Mouse (Mus musculus) liver, embryonic 11.5 days (tissue): ENCODE measurements around the gene Angptl8. TPM values are rescaled to one million over a fixed set of nuclear protein-coding genes. Genes with fewer than 3 reads are reported as not detected.

Experiments
- ATAC-seq: fragments of 200-750 bp; cut with Nextera tagmentation; replicated peaks from 2 replicates; pipeline ENCODE4 v1.8.0; 2017; ENCODE audit warnings: moderate number of reproducible peaks, mild to moderate bottlenecking, moderate TSS enrichment, moderate library complexity; ENCODE audit not compliant: low FRiP score
- DNase-seq: peaks from one replicate; pipeline ENCODE4 v3.0.0-alpha.2; 2017; ENCODE audit warnings: low spot score
- H3K27ac ChIP-seq: fragments of 300-500 bp; sonication (generic); 2 replicates; pipeline ENCODE4 v1.5.1; 2014; ENCODE audit warnings: mild to moderate bottlenecking, low read depth, low read length, control low read depth
- H3K27me3 ChIP-seq: fragments of 300-500 bp; sonication (generic); replicated peaks from 2 replicates; pipeline ENCODE4 v1.6.1; 2014; ENCODE audit warnings: low read length, mixed read lengths; ENCODE audit not compliant: control insufficient read depth, insufficient read depth
- H3K36me3 ChIP-seq: fragments of 300-500 bp; sonication (generic); 2 replicates; pipeline ENCODE4 v1.6.1; 2014; ENCODE audit warnings: mild to moderate bottlenecking, low read length, moderate library complexity, mixed read lengths; ENCODE audit not compliant: control insufficient read depth, insufficient read depth
- H3K4me1 ChIP-seq: fragments of 300-500 bp; sonication (generic); replicated peaks from 2 replicates; pipeline ENCODE4 v1.6.1; 2014; ENCODE audit warnings: low read length, mixed read lengths; ENCODE audit not compliant: control insufficient read depth, insufficient read depth
- H3K4me2 ChIP-seq: fragments of 300-500 bp; sonication (generic); 2 replicates; pipeline ENCODE4 v1.6.1; 2014; ENCODE audit warnings: mild to moderate bottlenecking, control low read depth, moderate library complexity
- H3K4me3 ChIP-seq: fragments of 300-500 bp; sonication (generic); 2 replicates; pipeline ENCODE4 v1.5.1; 2014; ENCODE audit warnings: low read depth, low read length, control low read depth
- H3K9ac ChIP-seq: fragments of 300-500 bp; sonication (generic); 2 replicates; pipeline ENCODE4 v1.6.1; 2014; ENCODE audit warnings: low read depth, low read length, control low read depth
- H3K9me3 ChIP-seq: fragments of 300-500 bp; sonication (generic); 2 replicates; pipeline ENCODE4 v1.6.1; 2016; ENCODE audit warnings: low read length, inconsistent platforms, mixed read lengths; ENCODE audit not compliant: control insufficient read depth
- WGBS: fragments of 180-500 bp; shearing (Covaris S2); extraction: QIAGEN DNeasy Blood & Tissue Kit; methylation state at CpG from one replicate; pipeline ENCODE4 v1.1.7; 2014; 5-methylcytosine and 5-hydroxymethylcytosine counted together
- polyA plus RNA-seq: library from polyadenylated mRNA; unstranded; fragments of >200 nt; fragmentation: Nextera tagmentation; extraction: Ambion mirVana; gene quantifications from 2 replicates; pipeline ENCODE4 v1.2.1, GENCODE M21; 2014

The Angptl8 gene
- polyA plus RNA-seq, 1 experiment from 2014 or later: 17.4 TPM

DNA sequence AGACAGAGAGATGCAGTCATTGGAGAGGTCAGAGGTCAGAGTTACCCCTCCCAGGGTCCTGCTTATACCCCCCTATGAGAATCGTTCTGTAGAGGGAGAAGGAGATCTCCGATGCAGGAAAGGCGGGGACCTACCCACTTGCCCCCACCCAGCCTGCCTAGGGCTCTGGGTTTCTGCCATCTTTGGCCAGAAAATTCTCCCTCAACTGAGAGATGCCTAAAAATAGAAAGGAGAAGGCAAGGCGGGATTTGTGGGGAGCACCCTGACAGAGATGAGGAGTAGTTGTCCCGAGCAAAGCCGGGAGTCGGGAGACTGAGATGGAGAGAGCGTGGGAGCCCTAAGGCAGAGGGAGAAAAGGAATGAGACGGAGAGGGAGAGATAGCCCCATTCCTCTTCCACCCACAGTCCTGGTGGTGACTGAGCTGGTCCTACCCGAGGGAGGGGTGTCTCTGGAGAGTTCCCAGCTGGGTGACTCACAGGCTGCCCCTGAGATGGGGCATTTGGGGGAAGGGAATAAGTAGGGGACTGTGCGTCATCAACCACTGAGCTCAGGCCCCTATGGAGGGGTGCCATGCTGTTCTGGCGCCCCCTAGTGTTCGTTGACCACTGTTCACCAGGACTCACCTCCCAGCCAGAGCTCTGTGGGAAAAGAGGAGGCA lies 31.2 kb upstream of the Angptl8 start:
- WGBS: 47% methylated on average over 13 of the region's 13 CpGs
- Histone ChIP-seq H3K4me1 (no peaks in the 10 kb centered on the region; the same call in none of the 2 replicates), H3K4me2 (no peak overlapping the region), H3K27ac (no peak overlapping the region), H3K36me3 (no peaks in the 10 kb centered on the region; the same call in 1 of the 2 replicates), H3K4me3 (no peak overlapping the region), H3K27me3 (no peaks in the 10 kb centered on the region), H3K9ac (no peak overlapping the region), H3K9me3 (no peaks in the 10 kb centered on the region)
- DNase-seq: peak; percentile 72
- ATAC-seq: peak; percentile 76

- DNase-seq (no peak), ATAC-seq (peak; percentile 65)
- H3K9me3 ChIP-seq: no peaks in the 10 kb centered on the region
- no peaks in the 10 kb centered on the region; the same call in 1 of the 2 replicates for H3K36me3 ChIP-seq
- no peaks in the 10 kb centered on the region for H3K4me1 ChIP-seq
- no peak overlapping the region for H3K9ac ChIP-seq
- H3K4me3 ChIP-seq: no peak overlapping the region
- H3K4me2 ChIP-seq: no peak overlapping the region
- no peaks in the 10 kb centered on the region for H3K27me3 ChIP-seq
- 39% methylated on average over 3 of the region's 3 CpGs for WGBS
- H3K27ac ChIP-seq: peak overlapping the region; percentile 63; the same call in 1 of the 2 replicates
Measured at GRCm38 (mm10) chr9:21806363-21806762, 28.9 kb upstream of the Angptl8 start.

DNA sequence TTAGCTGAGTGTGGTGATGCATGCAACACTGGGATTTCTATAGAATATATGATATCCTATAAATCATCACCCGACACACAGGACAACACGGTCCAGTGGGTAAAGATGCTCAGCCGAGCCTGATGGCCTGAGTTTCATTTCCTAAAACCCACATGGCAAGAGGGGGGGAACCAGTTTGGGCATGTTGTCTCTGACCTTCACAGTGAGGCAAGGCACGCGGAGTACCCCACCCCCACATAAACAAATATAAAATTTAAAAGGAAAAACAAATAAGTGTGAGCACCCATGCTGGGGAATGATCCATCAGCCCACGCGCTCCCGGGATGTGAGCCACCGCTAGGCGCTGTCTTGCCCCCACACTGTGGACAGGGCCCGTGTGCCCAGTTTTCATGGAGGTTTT lies 28.3 kb upstream of the Angptl8 start:
- H3K4me2 ChIP-seq: no peak overlapping the region
- no peaks in the 10 kb centered on the region for H3K4me1 ChIP-seq
- 79% methylated on average over 11 of the region's 11 CpGs for WGBS
- ATAC-seq (no peak), DNase-seq (no peak)
- H3K36me3 ChIP-seq: no peaks in the 10 kb centered on the region
- no peaks in the 10 kb centered on the region for H3K27me3 ChIP-seq
- no peak overlapping the region for H3K4me3 ChIP-seq
- H3K9me3 ChIP-seq: no peaks in the 10 kb centered on the region
- H3K27ac ChIP-seq: no peak overlapping the region; the same call in 1 of the 2 replicates
- H3K9ac ChIP-seq: no peak overlapping the region

GRCm38 (mm10) chr9:21808561-21808960 lies 26.7 kb upstream of the Angptl8 start:
- no peaks in the 10 kb centered on the region for H3K9me3 ChIP-seq
- WGBS: 68% methylated on average over 3 of the region's 3 CpGs

DNA sequence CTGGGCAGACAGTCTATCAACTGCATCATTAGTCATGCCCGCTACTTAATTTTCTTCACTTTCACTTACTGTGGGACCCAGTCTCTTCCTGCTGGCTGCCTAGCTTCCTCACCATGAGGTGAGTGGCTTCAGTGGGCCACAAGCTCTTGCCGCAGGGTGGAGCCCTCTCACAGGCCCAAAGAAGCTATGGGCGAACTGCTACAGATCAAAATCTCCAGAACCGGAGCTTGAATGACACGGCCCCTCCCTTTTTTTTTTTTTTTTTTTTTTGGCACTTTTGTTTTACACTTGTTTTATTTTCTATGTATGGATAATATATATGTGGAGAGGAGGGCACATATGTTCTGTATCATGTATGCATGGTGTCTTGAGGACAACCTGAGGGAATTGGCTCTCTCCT lies 24.1 kb upstream of the Angptl8 start:
- no peaks in the 10 kb centered on the region; the same call in 1 of the 2 replicates for H3K36me3 ChIP-seq
- no peak overlapping the region for H3K27ac ChIP-seq
- no peak for ATAC-seq

More at GRCm38 (mm10) chr9:21808561-21808960, 26.7 kb upstream of the Angptl8 start:
- no peaks in the 10 kb centered on the region for H3K27me3 ChIP-seq
- DNase-seq (no peak), ATAC-seq (no peak)
- no peak overlapping the region for H3K4me2 ChIP-seq
- no peaks in the 10 kb centered on the region for H3K4me1 ChIP-seq
- H3K9ac ChIP-seq: no peak overlapping the region
- no peak overlapping the region for H3K4me3 ChIP-seq
- H3K36me3 ChIP-seq: no peaks in the 10 kb centered on the region; the same call in 1 of the 2 replicates
- no peak overlapping the region for H3K27ac ChIP-seq

GRCm38 (mm10) chr9:21816716-21817305 lies 18.5 kb upstream of the Angptl8 start:
- no peak overlapping the region for H3K27ac ChIP-seq
- DNase-seq (no peak), ATAC-seq (no peak; the same call in 1 of the 2 replicates)
- peaks cover 3% of the 10 kb centered on the region for H3K36me3 ChIP-seq
- H3K4me1 ChIP-seq: peaks cover 2% of the 10 kb centered on the region; the same call in 1 of the 2 replicates
- H3K9ac ChIP-seq: no peak overlapping the region
- no peaks in the 10 kb centered on the region for H3K9me3 ChIP-seq
- no peak overlapping the region for H3K4me3 ChIP-seq
- WGBS: 63% methylated on average over 9 of the region's 9 CpGs
- H3K4me2 ChIP-seq: no peak overlapping the region
- H3K27me3 ChIP-seq: no peaks in the 10 kb centered on the region

More for the DNA sequence above, 24.1 kb upstream of the Angptl8 start:
- Histone ChIP-seq H3K9me3 (no peaks in the 10 kb centered on the region), H3K4me2 (no peak overlapping the region), H3K4me3 (no peak overlapping the region), H3K27me3 (no peaks in the 10 kb centered on the region), H3K4me1 (no peaks in the 10 kb centered on the region), H3K9ac (no peak overlapping the region)
- WGBS: 86% methylated on average over 5 of the region's 5 CpGs
- DNase-seq: no peak

GRCm38 (mm10) chr9:21818125-21818524 lies 17.2 kb upstream of the Angptl8 start:
- Histone ChIP-seq H3K4me3 (no peak overlapping the region), H3K36me3 (peaks cover 3% of the 10 kb centered on the region; the same call in 1 of the 2 replicates), H3K27me3 (no peaks in the 10 kb centered on the region), H3K4me1 (peaks cover 2% of the 10 kb centered on the region; the same call in 1 of the 2 replicates), H3K27ac (no peak overlapping the region), H3K4me2 (no peak overlapping the region), H3K9me3 (no peaks in the 10 kb centered on the region), H3K9ac (no peak overlapping the region)
- 74% methylated on average over 4 of the region's 4 CpGs for WGBS
- no peak for ATAC-seq
- no peak for DNase-seq

DNA sequence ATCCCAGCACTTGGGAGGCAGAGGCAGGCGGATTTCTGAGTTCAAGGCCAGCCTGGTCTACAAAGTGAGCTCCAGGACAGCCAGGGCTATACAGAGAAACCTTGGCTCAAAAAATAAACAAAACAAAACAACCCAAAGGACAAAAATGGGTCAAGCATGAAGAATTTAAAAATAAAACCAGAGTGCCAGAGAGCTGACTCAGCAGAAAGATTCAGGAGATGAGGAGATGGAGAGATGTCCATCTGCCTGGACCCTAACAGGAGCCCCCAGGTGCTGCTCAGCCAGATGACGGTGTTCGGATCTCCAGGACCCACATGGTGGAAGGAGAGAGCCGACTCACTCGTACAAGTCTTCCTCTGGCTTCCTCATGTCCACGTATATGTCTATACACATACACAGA lies 16.7 kb upstream of the Angptl8 start:
- H3K4me1 ChIP-seq: peaks cover 2% of the 10 kb centered on the region; the same call in 1 of the 2 replicates

More for the DNA sequence above, 16.7 kb upstream of the Angptl8 start:
- DNase-seq: no peak
- H3K36me3 ChIP-seq: peaks cover 3% of the 10 kb centered on the region; the same call in 1 of the 2 replicates
- H3K27ac ChIP-seq: no peak overlapping the region
- H3K27me3 ChIP-seq: no peaks in the 10 kb centered on the region
- ATAC-seq: no peak
- H3K4me2 ChIP-seq: no peak overlapping the region
- 88% methylated on average over 6 of the region's 6 CpGs for WGBS
- no peak overlapping the region for H3K9ac ChIP-seq
- no peak overlapping the region for H3K4me3 ChIP-seq
- H3K9me3 ChIP-seq: no peaks in the 10 kb centered on the region
